Comparison of ENCODE assay signal across 8 mouse cellular contexts in genomic region chr15:80800201-80800600, GRCm38 (mm10).
A peak's percentile ranks its signal among the peaks of the same experiment; 100 is the strongest.
DNase-seq lines count a peak whose midpoint lies in the region; ATAC-seq and TF ChIP-seq lines count a peak whose summit lies in the region.

No protein-coding gene starts in this region.

- no peaks in the 10 kb centered on the region for H3K27me3 ChIP-seq in heart, embryonic 13.5 days (replicated peaks)
- H3K27me3 ChIP-seq in hindbrain, embryonic 13.5 days, result no peaks in the 10 kb centered on the region
- no peaks in the 10 kb centered on the region for H3K27me3 ChIP-seq in midbrain, embryonic 13.5 days

- H3K36me3 ChIP-seq in heart, embryonic 13.5 days, result no peaks in the 10 kb centered on the region
- H3K36me3 ChIP-seq in hindbrain, embryonic 13.5 days, result no peaks in the 10 kb centered on the region
- H3K36me3 ChIP-seq in midbrain, embryonic 13.5 days, result no peaks in the 10 kb centered on the region

- H3K9ac ChIP-seq in heart, embryonic 13.5 days, result peak overlapping the region; percentile 89
- H3K9ac ChIP-seq in hindbrain, embryonic 13.5 days, result peak overlapping the region; percentile 85
- peak overlapping the region; percentile 78 for H3K9ac ChIP-seq in midbrain, embryonic 13.5 days (replicated peaks)

- no peak for DNase-seq in heart, adult 8-10 months (ENCODE audit: low spot score)
- no peak for DNase-seq in adrenal gland, postnatal 10 days
- DNase-seq in left cerebral cortex, adult 9 months (ENCODE audit: low spot score in 2 of 2), result no peak
- no peak for DNase-seq in kidney, postnatal 14 days

- H3K9me3 ChIP-seq in heart, embryonic 13.5 days, result no peaks in the 10 kb centered on the region
- no peaks in the 10 kb centered on the region for H3K9me3 ChIP-seq in hindbrain, embryonic 13.5 days
- no peaks in the 10 kb centered on the region for H3K9me3 ChIP-seq in midbrain, embryonic 13.5 days

- 37% methylated on average over 3 of the region's 3 CpGs for WGBS in heart, embryonic 13.5 days
- WGBS in hindbrain, embryonic 13.5 days, result 6% methylated on average over 3 of the region's 3 CpGs
- WGBS in midbrain, embryonic 13.5 days, result 1% methylated on average over 3 of the region's 3 CpGs

- peak overlapping the region; percentile 94; the same call in 1 of the 2 replicates for H3K27ac ChIP-seq in heart, embryonic 13.5 days (replicated peaks)
- H3K27ac ChIP-seq in bone marrow macrophage, adult 2 months (ENCODE audit: insufficient read depth, low read depth, low read length), result no peak overlapping the region
- peak overlapping the region; percentile 52 for H3K27ac ChIP-seq in hindbrain, embryonic 13.5 days
- peak overlapping the region; percentile 92; the same call in 1 of the 2 replicates for H3K27ac ChIP-seq in midbrain, embryonic 13.5 days

- H3K4me2 ChIP-seq in heart, embryonic 13.5 days, result peak overlapping the region; percentile 72
- H3K4me2 ChIP-seq in hindbrain, embryonic 13.5 days, result peak overlapping the region; percentile 74
- H3K4me2 ChIP-seq in midbrain, embryonic 13.5 days (replicated peaks), result peak overlapping the region; percentile 83

- ATAC-seq in heart, embryonic 13.5 days (ENCODE audit: extremely low read depth, insufficient number of reproducible peaks, low FRiP score, low TSS enrichment), result no peak
- no peak for ATAC-seq in hindbrain, embryonic 13.5 days (ENCODE audit: low FRiP score)
- no peak for ATAC-seq in midbrain, embryonic 13.5 days

- no peak for TF ChIP-seq CTCF in bone marrow macrophage, adult 2 months (IDR thresholded peaks at IDR 0.05; ENCODE audit: low read depth, low read length)

- TF ChIP-seq POLR2A in bone marrow macrophage, adult 2 months (IDR thresholded peaks at IDR 0.05; ENCODE audit: borderline replicate concordance, low read depth, low read length), result no peak

- H3K4me3 ChIP-seq in heart, embryonic 13.5 days, result peak overlapping the region; percentile 68
- peak overlapping the region; percentile 32 for H3K4me3 ChIP-seq in bone marrow macrophage, adult 2 months (ENCODE audit: insufficient read depth, low read length)
- peak overlapping the region; percentile 59 for H3K4me3 ChIP-seq in hindbrain, embryonic 13.5 days
- peak overlapping the region; percentile 55 for H3K4me3 ChIP-seq in midbrain, embryonic 13.5 days (replicated peaks)

- H3K4me1 ChIP-seq in heart, embryonic 13.5 days, result peaks cover 61% of the 10 kb centered on the region
- H3K4me1 ChIP-seq in bone marrow macrophage, adult 2 months (ENCODE audit: control insufficient read depth, insufficient read depth, low read length), result peaks cover 27% of the 10 kb centered on the region
- H3K4me1 ChIP-seq in hindbrain, embryonic 13.5 days (replicated peaks), result peaks cover 50% of the 10 kb centered on the region
- H3K4me1 ChIP-seq in midbrain, embryonic 13.5 days (replicated peaks), result peaks cover 52% of the 10 kb centered on the region
